ENCODE assay signal across 8 mouse cellular contexts in genomic region chr6:142567452-142567851, GRCm38 (mm10). TPM values are rescaled to one million over a fixed set of nuclear protein-coding genes. Genes with fewer than 3 reads are reported as not detected.
DNase-seq lines count a peak whose midpoint lies in the region; ATAC-seq and TF ChIP-seq lines count a peak whose summit lies in the region.

No protein-coding gene starts in this region.

- no peaks in the 10 kb centered on the region for H3K36me3 ChIP-seq in kidney, postnatal 0 days (ENCODE audit: insufficient read depth, low read length)

- no peaks in the 10 kb centered on the region for H3K4me1 ChIP-seq in kidney, postnatal 0 days (replicated peaks; ENCODE audit: insufficient read depth, low read length)

- TF ChIP-seq CTCF in kidney, postnatal 0 days (IDR thresholded peaks at IDR 0.05; ENCODE audit: low read depth) = no peak

- 35% methylated on average over 5 of the region's 5 CpGs for WGBS in kidney, postnatal 0 days

- H3K4me2 ChIP-seq in kidney, postnatal 0 days (ENCODE audit: low read length) = peak overlapping the region; percentile 31; the same call in 1 of the 2 replicates

- no peak overlapping the region for H3K9ac ChIP-seq in kidney, postnatal 0 days (ENCODE audit: low read depth, low read length)

- no peak for ATAC-seq in kidney, postnatal 0 days (replicated peaks; ENCODE audit: low FRiP score, low read depth)
- no peak for ATAC-seq in megakaryocyte, adult 5-6 weeks (ENCODE audit: poor library complexity, severe bottlenecking)

- H3K27me3 ChIP-seq in kidney, postnatal 0 days (ENCODE audit: insufficient read depth, low read length) = 0 out of 2 replicates have a peak, but pooled peaks cover 4% of the 10 kb centered on the region

- intact Hi-C loops in heart, postnatal 36 days (cut with DNase I) = loop anchor here (5.0 kb wide), 1 partner anchor 35 kb away; no protein-coding TSS in a partner anchor

- no peaks in the 10 kb centered on the region for H3K9me3 ChIP-seq in kidney, postnatal 0 days (replicated peaks; ENCODE audit: low read length)

- H3K4me3 ChIP-seq in kidney, postnatal 0 days (replicated peaks; ENCODE audit: low read depth, low read length) = no peak overlapping the region

- peak; percentile 83 for DNase-seq in heart, adult 11 months
- DNase-seq in heart, postnatal 36 days = no peak
- DNase-seq in adrenal gland, postnatal 14 days = peak; percentile 81
- no peak for DNase-seq in kidney, postnatal 0 days (ENCODE audit: low spot score)
- peak; percentile 72 for DNase-seq in naive thymus-derived CD4-positive, alpha-beta T cell, adult 2 months (ENCODE audit: low read depth)
- DNase-seq in spleen, postnatal 14 days (ENCODE audit: low spot score in 2 of 2) = no peak
- no peak for DNase-seq in layer of hippocampus, adult 8-10 months (ENCODE audit: low spot score in 2 of 2)

- H3K27ac ChIP-seq in kidney, postnatal 0 days = no peak overlapping the region

RNA-seq across cellular contexts. Expression of gene Kcnj8, which starts 4.0 kb away (rescaled TPM):
- total RNA-seq in heart, postnatal 36 days (2021) = 10 to 100 TPM; 28.3 to 31.3 TPM
- total RNA-seq in adrenal gland, postnatal 14 days (2021) = 20.5 and 24.1 TPM in 2 replicates
- polyA plus RNA-seq in kidney, postnatal 0 days (2015; fragmentation: Nextera tagmentation; extraction: Ambion mirVana) = 31.1 and 35.9 TPM in 2 replicates
- total RNA-seq in megakaryocyte, adult 5-6 weeks (2015) = 0.36 TPM in 1 of 2 replicates, not detected in the other
- total RNA-seq in megakaryocyte, adult 5-6 weeks (2017) = 0.12 and 0.40 TPM in 2 replicates
- total RNA-seq in layer of hippocampus, adult 8-10 months (2022) = 1 to 10 TPM; 1.7 to 2.3 (median 1.9) TPM

RNA-seq across cellular contexts. Expression of gene Ldhb, which starts 59.7 kb away (rescaled TPM):
- 1,000 to 10,000 TPM; 2,735 to 2,880 TPM for total RNA-seq in heart, postnatal 36 days (2021)
- 446 and 476 TPM in 2 replicates for total RNA-seq in adrenal gland, postnatal 14 days (2021)
- polyA plus RNA-seq in kidney, postnatal 0 days (2015; fragmentation: Nextera tagmentation; extraction: Ambion mirVana) = 1,564 and 1,601 TPM in 2 replicates
- 38.8 and 41.7 TPM in 2 replicates for total RNA-seq in megakaryocyte, adult 5-6 weeks (2015)
- 26.8 and 28.5 TPM in 2 replicates for total RNA-seq in megakaryocyte, adult 5-6 weeks (2017)
- 100 to 1,000 TPM; 561 to 645 (median 604) TPM for total RNA-seq in layer of hippocampus, adult 8-10 months (2022)

Comparison
In these comparisons a context has a peak if more than half of its experiments do, and no peak if none do; other contexts are left out.
1. DNase-seq: peak in heart, adult 11 months (single experiment), adrenal gland, postnatal 14 days (single experiment) and naive thymus-derived CD4-positive, alpha-beta T cell, adult 2 months (single experiment); none in heart, postnatal 36 days (0 of 2), kidney, postnatal 0 days (single experiment), spleen, postnatal 14 days (0 of 2) and layer of hippocampus, adult 8-10 months (0 of 2).
2. RNA of gene Ldhb, which starts 59.7 kb away (total RNA-seq): 2,735 to 2,880 TPM in heart, postnatal 36 days, 561 to 645 TPM in layer of hippocampus, adult 8-10 months and 446 to 476 TPM in adrenal gland, postnatal 14 days; 26.8 to 41.7 TPM in megakaryocyte, adult 5-6 weeks; every median in the first group is over 10 times any median in the second.